In the genomic region with DNA sequence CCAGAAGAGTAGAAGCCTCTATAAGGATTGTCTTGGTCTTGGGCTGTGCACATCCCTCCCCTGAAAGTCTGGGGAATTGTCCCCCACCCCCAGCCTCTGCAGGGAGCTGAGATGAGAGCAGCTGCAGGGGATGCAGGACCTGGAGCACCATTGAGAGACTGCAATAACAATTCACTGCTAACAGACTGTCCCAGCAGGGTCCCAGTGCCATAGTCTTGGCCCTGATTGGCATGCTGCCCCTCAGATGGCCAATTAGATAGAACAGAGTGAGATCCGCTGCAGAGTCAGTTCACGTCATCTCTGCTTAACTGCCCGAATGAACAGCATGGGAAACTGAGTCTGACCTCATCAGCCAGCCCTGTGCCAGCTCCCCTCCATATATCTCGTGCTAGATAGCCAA, we compare ENCODE assay signal across 14 mouse cellular contexts.
DNase-seq lines count a peak whose midpoint lies in the region; ATAC-seq lines count a peak whose summit lies in the region.
"Had no signal": no experiment of that assay in that cellular context is flagged by ENCODE, and none has a peak within 500 bp of the region (broad histone marks: within the 10 kb centered on the region; RNA-seq: fewer than 3 reads in every experiment).

No protein-coding gene starts in this region.

- no peak for DNase-seq in embryonic facial prominence, embryonic 10.5 days (ENCODE audit: low spot score)
- peak; percentile 41 for DNase-seq in cerebellum, adult 11-12 months
- DNase-seq in forebrain, embryonic 10.5 days (ENCODE audit: extremely low spot score, low spot score) = no peak
- DNase-seq in liver = no peak
- no peak for DNase-seq in lung, adult 18-20 months
- no peak for DNase-seq in kidney, adult 9 months
- DNase-seq: adrenal gland, adult 8-10 months; heart, postnatal 36 days; liver, postnatal 0 days had no signal

- no peak overlapping the region for H3K27ac ChIP-seq in embryonic facial prominence, embryonic 12.5 days
- H3K27ac ChIP-seq in embryonic facial prominence, embryonic 10.5 days (replicated peaks) = no peak overlapping the region
- peak overlapping the region; percentile 25; the same call in 1 of the 2 replicates for H3K27ac ChIP-seq in forebrain, embryonic 10.5 days
- no peak overlapping the region for H3K27ac ChIP-seq in hindbrain, embryonic 15.5 days (replicated peaks)
- H3K27ac ChIP-seq: kidney, embryonic 15.5 days; limb, embryonic 12.5 days had no signal

- H3K4me1 ChIP-seq in embryonic facial prominence, embryonic 12.5 days = no peaks in the 10 kb centered on the region
- 0 out of 2 replicates have a peak, but pooled peaks cover 6% of the 10 kb centered on the region for H3K4me1 ChIP-seq in embryonic facial prominence, embryonic 10.5 days
- peaks cover 42% of the 10 kb centered on the region for H3K4me1 ChIP-seq in forebrain, embryonic 10.5 days
- H3K4me1 ChIP-seq in hindbrain, embryonic 15.5 days (replicated peaks) = peaks cover 22% of the 10 kb centered on the region

- ATAC-seq in embryonic facial prominence, embryonic 12.5 days (ENCODE audit: insufficient number of reproducible peaks, insufficient read depth, low FRiP score, low TSS enrichment) = 0 out of 2 replicates have a peak, but pooled peaks have one; percentile 60
- ATAC-seq in hindbrain, embryonic 15.5 days (ENCODE audit: low FRiP score, low read depth) = peak; percentile 61
- ATAC-seq: liver, postnatal 0 days had no signal

- no peak overlapping the region for H3K4me3 ChIP-seq in embryonic facial prominence, embryonic 12.5 days
- H3K4me3 ChIP-seq in embryonic facial prominence, embryonic 10.5 days = no peak overlapping the region
- H3K4me3 ChIP-seq in forebrain, embryonic 10.5 days = no peak overlapping the region
- H3K4me3 ChIP-seq in hindbrain, embryonic 15.5 days = no peak overlapping the region
- H3K4me3 ChIP-seq: kidney, embryonic 15.5 days; limb, embryonic 12.5 days; myocyte had no signal

- H3K9me3 ChIP-seq in embryonic facial prominence, embryonic 12.5 days = no peaks in the 10 kb centered on the region
- H3K9me3 ChIP-seq in embryonic facial prominence, embryonic 10.5 days = no peaks in the 10 kb centered on the region
- H3K9me3 ChIP-seq in forebrain, embryonic 10.5 days = no peaks in the 10 kb centered on the region
- no peaks in the 10 kb centered on the region for H3K9me3 ChIP-seq in hindbrain, embryonic 15.5 days
- H3K9me3 ChIP-seq: kidney, embryonic 15.5 days; limb, embryonic 12.5 days had no signal

- WGBS in embryonic facial prominence, embryonic 12.5 days = 60% methylated on average over 4 of the region's 4 CpGs
- 60% methylated on average over 4 of the region's 4 CpGs for WGBS in embryonic facial prominence, embryonic 10.5 days
- WGBS in forebrain, embryonic 10.5 days = 57% methylated on average over 4 of the region's 4 CpGs
- 31% methylated on average over 4 of the region's 4 CpGs for WGBS in hindbrain, embryonic 15.5 days

- no peak overlapping the region for H3K4me2 ChIP-seq in embryonic facial prominence, embryonic 12.5 days (replicated peaks)
- H3K4me2 ChIP-seq in hindbrain, embryonic 15.5 days = no peak overlapping the region
- H3K4me2 ChIP-seq: kidney, embryonic 15.5 days; limb, embryonic 12.5 days had no signal

- H3K27me3 ChIP-seq in embryonic facial prominence, embryonic 12.5 days = no peaks in the 10 kb centered on the region
- H3K27me3 ChIP-seq in embryonic facial prominence, embryonic 10.5 days (replicated peaks; ENCODE audit: low read depth, poor library complexity, severe bottlenecking) = no peaks in the 10 kb centered on the region
- peaks cover 10% of the 10 kb centered on the region for H3K27me3 ChIP-seq in forebrain, embryonic 10.5 days (ENCODE audit: poor library complexity, severe bottlenecking)
- H3K27me3 ChIP-seq in hindbrain, embryonic 15.5 days = no peaks in the 10 kb centered on the region

- H3K36me3 ChIP-seq in embryonic facial prominence, embryonic 12.5 days = no peaks in the 10 kb centered on the region
- no peaks in the 10 kb centered on the region for H3K36me3 ChIP-seq in embryonic facial prominence, embryonic 10.5 days (replicated peaks)
- no peaks in the 10 kb centered on the region for H3K36me3 ChIP-seq in forebrain, embryonic 10.5 days (replicated peaks)
- no peaks in the 10 kb centered on the region for H3K36me3 ChIP-seq in hindbrain, embryonic 15.5 days
- H3K36me3 ChIP-seq: kidney, embryonic 15.5 days; limb, embryonic 12.5 days had no signal

- H3K9ac ChIP-seq in embryonic facial prominence, embryonic 12.5 days = no peak overlapping the region
- H3K9ac ChIP-seq in hindbrain, embryonic 15.5 days = no peak overlapping the region
- H3K9ac ChIP-seq: kidney, embryonic 15.5 days; limb, embryonic 12.5 days; liver, postnatal 0 days had no signal
